Mouse (Mus musculus) neural tube, embryonic 14.5 days (tissue): ENCODE measurements at regions not wholly inside any gene's neighbourhood (a gene's known extent, or its start where the extent isn't known, plus 50 kb on each side); places are given as distances from the start of the nearest gene placed in this dataset.

Experiments
- ATAC-seq: fragments of 200-750 bp; cut with Nextera tagmentation; 2 replicates; pipeline ENCODE4 v1.8.0; 2017; ENCODE audit warnings: low read depth, mild to moderate bottlenecking, moderate TSS enrichment, moderate library complexity
- H3K27ac ChIP-seq: fragments of 300-500 bp; sonication (generic); 2 replicates; pipeline ENCODE4 v1.5.1; 2014; ENCODE audit warnings: low read depth, mild to moderate bottlenecking, control low read depth, low read length, moderate library complexity, mixed read lengths
- H3K27me3 ChIP-seq: fragments of 300-500 bp; sonication (generic); 2 replicates; pipeline ENCODE4 v1.6.1; 2014; ENCODE audit warnings: low read length; ENCODE audit not compliant: control insufficient read depth, insufficient read depth
- H3K36me3 ChIP-seq: fragments of 300-500 bp; sonication (generic); 2 replicates; pipeline ENCODE4 v1.6.1; 2014; ENCODE audit warnings: low read length, mixed read lengths; ENCODE audit not compliant: control insufficient read depth, insufficient read depth
- H3K4me1 ChIP-seq: fragments of 300-500 bp; sonication (generic); 2 replicates; pipeline ENCODE4 v1.6.1; 2014; ENCODE audit warnings: low read length; ENCODE audit not compliant: control insufficient read depth, insufficient read depth
- H3K4me2 ChIP-seq: fragments of 300-500 bp; sonication (generic); 2 replicates; pipeline ENCODE4 v1.6.1; 2014; ENCODE audit warnings: mild to moderate bottlenecking, low read depth, low read length, control low read depth
- H3K4me3 ChIP-seq: fragments of 300-500 bp; sonication (generic); 2 replicates; pipeline ENCODE4 v1.5.1; 2014; ENCODE audit warnings: low read depth, low read length, control low read depth, mixed read lengths
- H3K9ac ChIP-seq: fragments of 300-500 bp; sonication (generic); replicated peaks from 2 replicates; pipeline ENCODE4 v1.6.1; 2014; ENCODE audit warnings: low read depth, mild to moderate bottlenecking, control low read depth, low read length, mixed read lengths
- H3K9me3 ChIP-seq: fragments of 300-500 bp; sonication (generic); 2 replicates; pipeline ENCODE4 v1.6.1; 2016; ENCODE audit warnings: low read length; ENCODE audit not compliant: control insufficient read depth
- WGBS: fragments of 180-500 bp; shearing (Covaris S2); extraction: QIAGEN DNeasy Blood & Tissue Kit; methylation state at CpG from one replicate; pipeline ENCODE4 v1.1.7; 2014; 5-methylcytosine and 5-hydroxymethylcytosine counted together

GRCm38 (mm10) chr15:56076680-56077079 is 1400.7 kb downstream of the Slc22a22 start:
- no peak for ATAC-seq
- Histone ChIP-seq H3K4me2 (no peak overlapping the region), H3K27me3 (no peaks in the 10 kb centered on the region), H3K27ac (no peak overlapping the region), H3K9me3 (no peaks in the 10 kb centered on the region), H3K4me1 (peaks cover 9% of the 10 kb centered on the region; the same call in 1 of the 2 replicates), H3K9ac (no peak overlapping the region), H3K36me3 (no peaks in the 10 kb centered on the region), H3K4me3 (no peak overlapping the region)
- 97% methylated on average over 1 of the region's 1 CpGs for WGBS

DNA sequence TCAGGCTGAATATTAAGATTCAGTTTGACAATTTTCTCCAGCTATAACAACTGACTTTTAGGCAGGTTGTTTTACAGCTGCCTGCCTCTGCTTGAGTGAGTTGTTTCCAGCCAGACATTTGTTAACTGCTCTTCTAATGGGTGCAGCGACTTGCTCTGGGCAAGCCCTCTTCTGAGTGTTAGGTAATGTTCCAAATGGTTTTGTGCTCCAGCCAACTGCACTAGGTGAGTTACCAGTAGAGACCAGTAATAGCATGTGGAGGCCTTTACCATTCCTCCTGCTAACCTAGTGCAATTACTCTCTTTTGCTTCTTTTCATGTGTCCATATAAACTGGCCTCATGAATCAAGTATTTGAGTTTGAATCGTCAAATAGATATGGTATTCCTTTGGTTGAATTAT is 1407.9 kb downstream of the Slc22a22 start:
- H3K9me3 ChIP-seq = no peaks in the 10 kb centered on the region
- ATAC-seq = no peak
- H3K4me2 ChIP-seq = no peak overlapping the region
- WGBS = 89% methylated on average over 2 of the region's 2 CpGs
- no peaks in the 10 kb centered on the region for H3K27me3 ChIP-seq
- H3K27ac ChIP-seq = no peak overlapping the region
- no peak overlapping the region for H3K9ac ChIP-seq
- H3K4me3 ChIP-seq = no peak overlapping the region
- no peaks in the 10 kb centered on the region for H3K36me3 ChIP-seq
- no peaks in the 10 kb centered on the region for H3K4me1 ChIP-seq

GRCm38 (mm10) chr15:56067214-56067613 is 1410.2 kb downstream of the Slc22a22 start:
- ATAC-seq = peak; percentile 29; the same call in 1 of the 2 replicates
- H3K4me1 ChIP-seq = no peaks in the 10 kb centered on the region
- H3K27ac ChIP-seq = no peak overlapping the region
- no peak overlapping the region for H3K4me2 ChIP-seq
- H3K9ac ChIP-seq = no peak overlapping the region
- H3K9me3 ChIP-seq = no peaks in the 10 kb centered on the region
- WGBS = 62% methylated on average over 3 of the region's 3 CpGs
- no peaks in the 10 kb centered on the region for H3K27me3 ChIP-seq
- no peak overlapping the region for H3K4me3 ChIP-seq
- no peaks in the 10 kb centered on the region for H3K36me3 ChIP-seq

- no peak for ATAC-seq
- no peak overlapping the region for H3K4me3 ChIP-seq
- H3K27me3 ChIP-seq = no peaks in the 10 kb centered on the region
- no peak overlapping the region for H3K27ac ChIP-seq
- 75% methylated on average over 4 of the region's 4 CpGs for WGBS
- H3K4me2 ChIP-seq = no peak overlapping the region
- H3K36me3 ChIP-seq = no peaks in the 10 kb centered on the region
- no peaks in the 10 kb centered on the region for H3K4me1 ChIP-seq
- H3K9ac ChIP-seq = no peak overlapping the region
- no peaks in the 10 kb centered on the region for H3K9me3 ChIP-seq
Measured at GRCm38 (mm10) chr15:56066540-56066939, 1410.9 kb downstream of the Slc22a22 start.

DNA sequence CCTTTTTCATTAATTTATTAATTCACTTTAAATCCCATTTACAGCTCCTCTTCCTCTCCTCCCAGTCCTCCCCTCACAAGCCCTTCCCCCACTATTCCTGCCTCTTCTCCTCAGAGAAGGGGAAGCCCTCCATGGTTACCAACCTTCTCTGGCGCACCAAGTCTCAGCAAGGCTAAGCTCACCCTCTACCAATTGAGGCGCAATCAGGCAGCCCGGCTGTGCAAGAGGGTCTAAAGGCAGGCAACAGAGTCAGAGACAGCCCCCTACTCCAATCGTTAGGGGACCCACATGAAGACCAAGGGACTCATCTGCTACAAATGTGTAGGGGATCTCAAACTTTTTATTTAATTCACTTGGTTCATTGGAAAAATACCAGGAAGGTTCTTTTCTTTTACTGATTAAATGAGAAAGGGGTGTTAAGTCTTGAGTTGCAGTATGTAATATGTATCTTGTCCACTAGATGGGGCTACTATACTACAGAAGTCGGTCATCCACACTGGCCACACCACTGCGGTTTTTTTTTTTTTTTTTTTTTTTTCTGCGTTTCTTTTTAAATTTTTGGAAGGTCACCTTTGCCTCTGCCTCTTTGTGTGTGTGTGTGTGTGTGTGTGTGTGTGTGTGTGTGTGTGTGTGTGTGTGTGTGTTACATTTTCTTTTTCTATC is 1411.4 kb downstream of the Slc22a22 start:
- H3K4me1 ChIP-seq = no peaks in the 10 kb centered on the region
- no peak overlapping the region for H3K27ac ChIP-seq
- peak; percentile 85 for ATAC-seq
- H3K4me3 ChIP-seq = no peak overlapping the region
- 34% methylated on average over 7 of the region's 7 CpGs for WGBS
- no peaks in the 10 kb centered on the region for H3K9me3 ChIP-seq
- no peak overlapping the region for H3K9ac ChIP-seq
- no peaks in the 10 kb centered on the region for H3K27me3 ChIP-seq
- no peaks in the 10 kb centered on the region for H3K36me3 ChIP-seq
- H3K4me2 ChIP-seq = no peak overlapping the region

DNA sequence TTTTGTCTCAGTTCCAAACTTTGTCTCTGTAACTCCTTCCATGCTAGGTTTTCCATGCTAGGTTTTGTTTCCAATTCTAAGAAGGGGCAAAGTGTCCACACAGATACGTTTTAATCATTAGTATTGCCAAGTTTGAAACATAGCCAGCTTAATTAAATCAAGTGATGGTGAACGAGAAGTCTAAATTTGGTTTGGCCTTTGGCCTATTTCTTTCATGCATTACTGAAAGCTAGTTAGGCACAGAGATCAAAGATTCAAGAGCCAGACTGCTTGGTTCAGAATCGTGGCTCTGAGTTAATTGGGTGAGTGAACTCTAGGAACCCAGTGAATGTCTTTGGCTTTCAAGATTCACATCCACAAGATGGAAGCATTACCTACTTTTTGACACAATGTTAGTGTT is 1414.8 kb downstream of the Slc22a22 start:
- H3K4me1 ChIP-seq = no peaks in the 10 kb centered on the region
- ATAC-seq = no peak
- no peak overlapping the region for H3K27ac ChIP-seq
- 77% methylated on average over 3 of the region's 3 CpGs for WGBS
- no peaks in the 10 kb centered on the region for H3K36me3 ChIP-seq
- H3K9me3 ChIP-seq = no peaks in the 10 kb centered on the region
- no peak overlapping the region for H3K4me3 ChIP-seq
- H3K4me2 ChIP-seq = no peak overlapping the region
- H3K27me3 ChIP-seq = no peaks in the 10 kb centered on the region
- H3K9ac ChIP-seq = no peak overlapping the region

- Histone ChIP-seq H3K27ac (no peak overlapping the region), H3K4me3 (no peak overlapping the region), H3K9ac (no peak overlapping the region), H3K4me2 (no peak overlapping the region), H3K9me3 (no peaks in the 10 kb centered on the region), H3K4me1 (no peaks in the 10 kb centered on the region), H3K27me3 (no peaks in the 10 kb centered on the region), H3K36me3 (no peaks in the 10 kb centered on the region)
- ATAC-seq = no peak
- 71% methylated on average over 4 of the region's 4 CpGs for WGBS
Measured at GRCm38 (mm10) chr15:56061326-56061725, 1416.1 kb downstream of the Slc22a22 start.

GRCm38 (mm10) chr15:56050716-56051115 is 1426.7 kb downstream of the Slc22a22 start:
- no peak overlapping the region for H3K4me3 ChIP-seq
- H3K27ac ChIP-seq = no peak overlapping the region
- no peak overlapping the region for H3K4me2 ChIP-seq
- no peaks in the 10 kb centered on the region for H3K36me3 ChIP-seq
- H3K9ac ChIP-seq = no peak overlapping the region
- 35% methylated on average over 7 of the region's 7 CpGs for WGBS
- ATAC-seq = no peak
- H3K4me1 ChIP-seq = no peaks in the 10 kb centered on the region
- no peaks in the 10 kb centered on the region for H3K27me3 ChIP-seq
- no peaks in the 10 kb centered on the region for H3K9me3 ChIP-seq

GRCm38 (mm10) chr15:56047832-56048231 is 1429.6 kb downstream of the Slc22a22 start:
- Histone ChIP-seq H3K4me1 (no peaks in the 10 kb centered on the region), H3K4me2 (no peak overlapping the region), H3K9ac (no peak overlapping the region), H3K27ac (no peak overlapping the region), H3K4me3 (no peak overlapping the region), H3K9me3 (no peaks in the 10 kb centered on the region), H3K36me3 (no peaks in the 10 kb centered on the region), H3K27me3 (no peaks in the 10 kb centered on the region)
- ATAC-seq = no peak
- 83% methylated on average over 2 of the region's 2 CpGs for WGBS
